Mouse (Mus musculus) adrenal gland, postnatal 14 days (tissue): ENCODE measurements around the gene Lpin3. TPM values are rescaled to one million over a fixed set of nuclear protein-coding genes. Genes with fewer than 3 reads are reported as not detected.
A peak's percentile ranks its signal among the peaks of the same experiment; 100 is the strongest.

Experiments used
- DNase-seq: peaks from one replicate; pipeline ENCODE4 v3.0.0; 2021; ENCODE audit warnings: mixed read lengths
- total RNA-seq: library from RNA; stranded (reverse); gene quantifications from 2 replicates; pipeline ENCODE4 v1.2.3, GENCODE M21; 2021

The Lpin3 gene
- total RNA-seq, 1 experiment from 2014 or later: 36.2 TPM

DNA sequence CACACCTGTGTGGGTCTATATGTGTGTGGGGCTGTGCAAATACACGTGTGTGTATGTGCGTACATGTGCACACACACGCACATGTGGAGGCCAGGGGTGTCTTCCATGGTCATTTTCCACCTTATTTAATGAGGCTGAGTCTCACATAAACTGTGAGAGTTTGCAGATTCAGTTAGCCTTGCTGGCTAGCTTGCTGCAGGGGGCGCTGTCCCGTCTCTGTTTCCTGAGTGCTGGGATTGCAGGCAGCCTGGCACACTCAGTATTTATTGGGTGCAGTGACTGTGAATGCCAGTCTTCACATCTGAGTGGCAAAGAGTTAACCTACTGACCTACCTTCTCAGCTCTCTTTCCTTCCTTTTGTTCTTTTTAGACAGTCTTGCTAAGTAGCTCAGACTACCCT, 53.4 kb downstream of the Lpin3 start:
- DNase-seq: no peak

DNA sequence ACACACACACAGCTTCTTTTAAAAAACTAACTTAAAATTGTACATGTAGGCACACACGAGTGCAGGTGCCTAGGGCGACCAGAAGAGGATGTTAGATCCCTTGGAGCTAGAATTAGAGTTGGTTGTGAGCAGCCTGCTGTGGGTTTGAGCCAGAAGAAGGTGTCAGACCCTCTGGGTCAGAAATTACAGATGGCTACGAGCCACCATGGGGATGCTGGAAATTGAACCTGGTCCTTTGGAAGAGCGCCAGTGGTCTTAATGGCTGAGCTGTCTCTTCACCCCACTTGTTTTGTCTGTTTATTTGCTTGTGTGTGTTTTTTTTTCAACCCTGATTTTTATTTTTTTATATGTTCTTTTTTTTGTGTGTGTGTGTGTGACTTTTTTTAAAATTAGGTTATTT, 54.0 kb downstream of the Lpin3 start:
- no peak for DNase-seq

DNA sequence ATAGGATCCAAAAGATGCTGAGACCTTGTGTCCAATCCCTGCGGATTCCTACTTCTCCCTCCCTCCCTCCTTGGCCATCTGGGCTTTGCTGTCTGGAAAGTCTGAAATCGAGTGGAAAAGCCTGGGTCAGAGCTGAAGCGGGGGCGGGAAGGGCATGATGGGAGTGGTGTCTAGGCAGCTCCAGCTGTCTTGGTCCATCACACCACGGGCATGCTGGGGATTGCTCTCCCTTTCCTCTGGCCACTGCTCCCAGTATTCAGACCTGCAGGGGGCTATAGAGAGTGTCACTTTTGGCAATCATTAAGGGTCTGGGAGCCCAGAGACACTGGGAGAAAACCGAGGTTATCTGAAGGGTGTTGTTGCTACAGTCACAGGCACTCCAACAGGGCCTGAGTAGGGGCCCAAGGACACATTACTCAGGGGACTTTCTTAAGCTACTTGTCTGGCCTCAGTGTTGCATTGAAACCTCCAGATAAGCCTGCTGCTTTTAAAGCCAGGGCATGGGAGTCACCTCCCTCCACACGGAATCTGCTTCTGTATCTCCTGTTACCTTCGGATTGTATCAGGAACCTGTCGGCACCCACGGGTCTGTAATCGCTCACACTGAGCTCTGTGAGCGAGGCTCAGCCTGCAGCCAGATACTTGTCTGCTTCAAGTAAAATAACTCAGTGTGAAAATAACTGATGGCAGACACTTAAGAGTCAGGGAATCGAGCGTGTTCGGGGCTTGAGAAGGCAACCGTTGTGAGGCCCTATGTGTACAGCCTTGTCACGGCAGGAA, 60.6 kb downstream of the Lpin3 start:
- DNase-seq: no peak

DNA sequence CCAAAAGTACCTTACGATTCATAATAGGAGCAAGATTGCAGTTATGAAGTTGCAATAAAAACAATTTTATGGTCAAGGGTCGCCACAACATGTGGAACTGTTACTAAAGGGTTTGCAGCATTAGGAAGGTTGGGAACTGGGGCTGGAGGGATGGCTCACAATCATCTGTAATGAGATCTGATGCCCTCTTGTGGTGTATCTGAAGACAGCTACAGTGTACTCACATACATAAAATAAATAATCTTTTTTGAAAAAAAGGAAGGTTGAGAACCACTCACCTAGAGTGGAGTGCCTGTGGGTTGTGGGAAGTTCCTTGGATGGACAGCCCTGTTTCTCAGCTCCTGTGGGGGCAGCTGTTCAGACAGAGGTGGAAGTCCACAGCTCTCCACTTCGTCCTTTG, 62.0 kb downstream of the Lpin3 start:
- DNase-seq: no peak

DNA sequence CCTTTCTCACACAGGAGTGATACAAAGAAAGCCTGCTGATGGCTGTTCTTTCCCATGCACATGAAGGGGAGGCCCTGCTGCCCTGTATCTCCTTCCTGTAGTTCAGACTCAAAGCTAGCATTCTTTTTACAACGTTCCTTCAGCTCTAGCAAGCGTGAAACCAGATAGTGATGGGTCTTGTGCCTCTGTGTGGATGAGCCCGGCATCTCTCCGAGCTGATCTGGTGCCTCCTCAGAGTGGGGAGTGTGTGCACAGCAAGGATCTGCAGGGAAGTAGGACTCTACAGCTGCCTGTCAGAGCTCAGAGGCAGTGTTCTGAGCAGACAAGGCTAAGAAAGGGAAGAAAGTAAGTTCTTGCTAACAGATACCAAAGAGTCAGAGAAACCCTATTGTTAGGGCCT, 71.1 kb downstream of the Lpin3 start:
- DNase-seq: no peak

DNA sequence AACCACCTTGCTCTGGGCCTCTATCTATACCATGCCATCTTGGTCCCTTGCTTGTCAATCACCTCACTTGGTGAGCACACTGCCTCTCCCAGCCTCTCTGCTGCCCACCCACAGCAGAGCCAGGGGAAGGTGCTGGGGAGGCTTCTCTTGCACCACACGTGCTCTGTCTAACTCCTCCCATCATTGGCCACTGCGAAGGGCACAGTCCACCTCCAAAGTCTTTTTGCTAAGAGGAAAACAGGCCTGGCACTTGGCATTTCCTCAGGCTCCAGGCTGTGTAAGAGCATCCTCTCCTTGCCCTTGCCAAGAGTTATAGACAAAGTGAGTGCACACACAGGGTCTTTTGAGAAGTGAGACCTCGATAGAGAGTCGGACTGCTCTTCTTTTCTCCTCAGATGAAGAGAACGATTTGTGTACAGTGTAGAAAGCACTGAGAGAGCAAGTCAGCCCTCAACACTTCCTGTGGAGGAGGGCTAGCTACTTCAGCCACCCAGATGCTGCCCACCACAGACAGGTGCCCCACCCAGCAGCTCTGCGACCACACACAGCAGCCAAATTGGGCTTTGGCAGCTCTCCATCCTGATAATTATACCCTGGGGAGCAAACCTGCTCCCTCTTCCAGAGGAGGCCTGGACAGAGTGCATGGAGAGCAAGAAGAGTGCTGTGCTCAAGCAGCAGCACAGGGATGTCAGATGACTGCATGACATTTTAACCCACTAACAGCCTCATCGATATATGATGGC, 72.8 kb downstream of the Lpin3 start:
- DNase-seq: no peak

DNA sequence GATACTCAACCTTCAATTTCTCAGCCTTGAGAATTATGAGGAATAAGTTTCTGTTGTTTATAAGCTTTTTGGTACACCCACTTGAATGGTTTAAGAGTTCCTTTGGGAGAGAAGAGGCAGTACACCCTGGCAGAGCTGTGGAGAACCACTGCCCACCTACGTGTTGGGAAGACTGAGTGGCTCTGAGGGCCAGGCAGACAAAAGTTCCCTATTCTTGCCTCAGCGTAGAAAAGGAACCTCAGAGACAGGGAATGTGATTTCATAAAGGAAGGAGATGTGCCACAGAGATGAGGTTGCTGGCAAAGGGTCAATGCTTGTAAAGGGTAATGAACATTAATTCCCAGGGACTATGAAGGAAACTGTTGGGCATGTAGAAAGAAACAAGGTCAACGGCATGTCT, 74.1 kb downstream of the Lpin3 start:
- DNase-seq: no peak

DNA sequence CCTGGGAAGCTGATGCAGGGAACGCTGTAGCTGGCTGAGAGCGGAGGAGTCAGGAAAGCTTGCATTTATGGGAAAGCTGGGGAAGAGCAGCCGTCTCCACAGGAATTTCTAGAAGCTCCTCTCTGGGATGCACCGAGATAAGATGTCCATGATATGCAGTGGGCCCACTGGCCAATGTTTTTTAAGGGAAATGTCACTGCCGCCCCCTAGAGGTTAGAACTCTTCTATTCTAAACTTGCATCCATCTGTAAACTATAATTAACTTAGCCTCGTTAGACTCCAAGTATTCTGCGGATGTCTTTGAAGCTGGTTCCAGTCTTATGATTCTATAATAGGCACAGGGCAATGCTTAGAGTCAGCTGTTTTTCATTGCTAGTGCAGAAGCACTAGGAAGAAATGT, 74.9 kb downstream of the Lpin3 start:
- DNase-seq: peak; percentile 27

Other genes with a start within 250 kb of the Lpin3 start
- 86.3 and 97.6 TPM in 2 replicates for gene Top1, start 234.8 kb upstream of the Lpin3 start, total RNA-seq
- gene Plcg1, start 149.4 kb upstream of the Lpin3 start, total RNA-seq: 69.7 and 93.2 TPM in 2 replicates
- 87.8 and 103 TPM in 2 replicates for gene Zhx3, start 7.7 kb upstream of the Lpin3 start, total RNA-seq
- gene Emilin3, start 31.7 kb downstream of the Lpin3 start, total RNA-seq: 0.15 and 0.23 TPM in 2 replicates
- gene Chd6, start 228.4 kb downstream of the Lpin3 start, total RNA-seq: 38.3 and 47.0 TPM in 2 replicates